Mouse (Mus musculus) spleen, postnatal 36 days (tissue): ENCODE results near the gene Akr1cl.
A peak's percentile ranks its signal among the peaks of the same experiment; 100 is the strongest.
"Not testable (repeated sequence)": the region's sequence is repeated elsewhere in the genome, so short reads cannot be mapped to it uniquely, and the experiment has no call there.

Experiments
- DNase-seq, 2 experiments: peaks; one replicate each; pipeline ENCODE4 v3.0.0; 2022; ENCODE audit warnings: low spot score in 2 of 2, mixed read lengths in 1 of 2

Gene Akr1cl

DNA sequence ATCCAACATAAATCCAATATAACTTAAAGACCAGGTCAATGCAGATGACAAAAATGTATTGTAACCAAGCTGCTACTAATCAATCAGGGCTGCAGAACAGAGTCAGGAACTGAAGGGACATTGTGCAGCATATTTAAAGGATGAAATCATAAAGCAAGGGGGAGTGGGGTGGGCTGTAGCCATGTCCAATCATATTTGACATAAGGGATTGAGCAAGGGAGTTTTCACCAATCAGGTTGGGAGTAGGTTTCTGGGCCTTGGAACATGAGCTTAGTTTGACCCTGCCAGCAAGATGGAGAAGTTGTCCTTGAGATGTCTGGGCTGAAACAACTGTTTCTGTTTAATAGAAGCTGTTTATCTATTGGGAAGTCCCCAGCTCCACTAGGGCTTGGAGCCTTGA is at the start of gene Akr1cl:
Akr1cl (minus strand) TSS at position 119 of the 400 bp plus-strand sequence.
- no peak for DNase-seq

DNA sequence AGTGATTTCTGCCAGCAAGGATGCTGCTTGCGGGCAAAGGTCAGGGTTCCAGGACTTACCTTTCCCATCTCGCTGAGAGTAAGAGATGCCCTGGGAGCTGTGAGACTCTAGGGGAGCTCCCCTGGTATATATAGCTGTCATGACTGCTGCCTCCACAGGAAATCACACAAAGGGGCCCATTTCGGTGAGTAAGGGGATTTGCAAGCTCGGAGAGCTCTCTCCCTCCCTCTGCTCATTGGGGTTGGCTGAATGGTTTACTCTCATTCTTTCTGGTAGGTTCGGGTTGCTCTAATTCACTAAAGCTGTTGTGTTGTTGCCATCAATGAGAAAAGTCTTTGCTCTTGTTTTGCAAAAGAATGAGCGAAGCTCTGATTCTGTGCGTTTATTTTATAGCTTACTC is 49.6 kb upstream of the Akr1cl start, which contains the start of gene Crygb:
Crygb (minus strand) TSS at position 101 of the 400 bp plus-strand sequence.
- DNase-seq: no peak

DNA sequence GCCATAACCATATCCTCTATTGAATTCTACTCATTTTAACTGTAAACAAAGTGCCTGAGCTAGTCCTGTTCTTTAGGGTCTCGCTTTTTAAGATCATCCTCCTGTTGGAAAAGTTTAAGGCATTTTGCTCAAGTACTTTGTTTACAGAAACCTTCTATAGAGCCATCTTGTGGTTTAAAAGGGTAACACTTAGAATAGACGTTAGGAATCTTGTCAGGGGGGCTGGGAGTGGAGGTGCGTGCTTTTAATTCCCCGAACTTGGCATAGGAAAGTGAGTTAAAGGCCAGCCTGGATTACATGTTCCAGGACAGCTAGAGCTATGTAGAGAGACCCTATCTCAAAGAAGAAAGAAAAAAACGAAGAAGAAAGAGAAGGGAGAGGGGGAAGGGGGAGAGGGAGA is 43.0 kb upstream of the Akr1cl start:
- DNase-seq: no peak

DNA sequence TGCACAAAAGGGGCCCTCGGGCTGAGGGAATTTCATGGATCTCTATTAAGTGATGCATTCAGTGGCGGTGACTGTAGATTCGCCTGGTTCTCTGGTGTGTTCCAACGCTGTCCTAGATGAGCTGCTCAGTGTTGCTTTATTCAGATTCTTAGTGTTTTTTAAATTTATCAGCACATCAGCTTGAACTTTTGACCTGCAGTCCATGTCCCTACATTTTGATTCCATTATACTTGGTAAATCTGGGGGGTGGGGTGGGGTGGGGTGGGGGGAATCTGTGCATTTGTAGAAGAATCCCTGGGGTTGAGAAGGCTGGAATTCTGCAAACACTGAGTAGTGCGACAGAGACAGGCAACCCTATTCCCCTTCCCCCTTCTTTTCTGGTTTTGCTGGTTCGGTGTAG is 41.0 kb upstream of the Akr1cl start, which contains the start of gene Crygc:
Crygc (minus strand) TSS at position 101 of the 400 bp plus-strand sequence.
- DNase-seq: no peak

DNA sequence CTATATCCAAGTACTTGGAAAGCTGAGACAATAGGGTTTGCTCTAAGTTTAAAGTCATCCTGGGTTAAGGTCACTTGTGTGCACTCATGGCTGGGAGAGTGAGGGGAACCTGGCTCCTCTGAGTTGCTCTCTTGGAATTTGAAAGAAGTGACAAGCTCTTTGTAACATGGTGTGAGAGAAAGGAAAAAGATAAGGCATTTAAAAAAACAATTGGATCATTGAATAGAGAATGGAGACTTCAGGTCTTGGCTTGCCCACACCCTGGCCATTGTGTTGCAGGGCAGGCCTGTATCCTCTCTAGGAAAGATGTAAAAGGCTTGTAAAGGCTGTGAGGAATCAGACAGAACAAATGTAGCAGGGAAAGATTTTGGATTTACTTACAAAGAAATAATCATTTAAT is 35.3 kb upstream of the Akr1cl start:
- no peak for DNase-seq

DNA sequence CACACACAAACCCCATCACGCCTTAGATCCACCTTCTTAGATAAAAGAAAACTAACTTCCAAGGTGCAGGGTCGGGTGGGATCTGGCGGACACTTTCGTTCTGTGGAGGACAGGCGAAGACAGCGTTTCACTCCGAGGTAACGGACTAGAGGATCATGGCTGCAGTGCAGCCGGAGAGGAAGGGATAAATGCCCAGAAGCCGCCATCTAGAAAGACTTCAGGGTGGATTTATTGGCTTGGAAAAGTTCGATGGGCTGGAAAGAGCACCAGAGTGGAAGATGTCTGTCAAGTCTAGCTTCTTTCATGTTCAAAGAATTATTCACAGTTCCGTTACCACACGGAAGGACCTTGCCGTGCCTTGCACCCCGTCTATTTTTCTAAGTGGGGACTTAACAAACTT is 31.6 kb upstream of the Akr1cl start:
- no peak for DNase-seq

DNA sequence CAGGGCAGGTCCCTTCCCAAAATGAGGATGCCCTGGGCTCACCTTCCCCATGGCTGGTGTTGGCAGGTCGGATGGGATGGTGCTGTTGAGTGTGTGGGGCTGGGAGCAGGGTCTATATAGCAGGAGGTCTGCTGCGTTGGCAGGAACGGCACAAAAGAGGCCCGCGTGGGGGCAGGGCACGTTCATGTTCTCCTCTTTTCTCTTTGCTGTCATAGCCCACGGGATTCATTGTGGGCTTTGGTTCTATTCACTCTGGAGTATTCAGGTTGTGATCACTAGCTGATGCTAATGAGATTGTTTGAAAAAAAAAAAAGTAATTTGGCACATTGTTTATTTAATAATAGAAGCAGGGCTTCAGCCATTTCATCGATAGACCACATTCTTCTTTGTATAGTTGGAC is 30.8 kb upstream of the Akr1cl start, which contains the start of gene Crygd:
Crygd (minus strand) TSS at position 101 of the 400 bp plus-strand sequence.
- DNase-seq: no peak

DNA sequence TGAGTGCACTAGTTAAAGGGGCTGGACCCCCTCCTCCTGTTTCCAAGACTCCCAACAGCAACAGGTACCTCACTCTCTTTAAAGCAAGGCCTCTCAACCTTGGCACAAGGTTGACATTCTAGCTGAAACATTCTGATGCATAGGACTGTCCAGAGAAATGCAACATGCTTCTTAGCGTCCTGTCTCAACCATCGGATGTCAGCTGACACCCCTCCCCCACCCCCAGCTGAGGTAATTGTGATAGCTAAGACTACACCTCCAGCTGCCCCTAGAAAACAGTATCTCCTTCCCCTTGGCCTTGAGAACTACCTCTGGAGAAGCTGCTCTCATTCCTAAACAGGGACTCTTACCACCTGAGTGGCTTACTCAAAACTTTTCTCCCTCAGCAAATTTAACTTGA is 19.6 kb upstream of the Akr1cl start:
- DNase-seq: no peak

DNA sequence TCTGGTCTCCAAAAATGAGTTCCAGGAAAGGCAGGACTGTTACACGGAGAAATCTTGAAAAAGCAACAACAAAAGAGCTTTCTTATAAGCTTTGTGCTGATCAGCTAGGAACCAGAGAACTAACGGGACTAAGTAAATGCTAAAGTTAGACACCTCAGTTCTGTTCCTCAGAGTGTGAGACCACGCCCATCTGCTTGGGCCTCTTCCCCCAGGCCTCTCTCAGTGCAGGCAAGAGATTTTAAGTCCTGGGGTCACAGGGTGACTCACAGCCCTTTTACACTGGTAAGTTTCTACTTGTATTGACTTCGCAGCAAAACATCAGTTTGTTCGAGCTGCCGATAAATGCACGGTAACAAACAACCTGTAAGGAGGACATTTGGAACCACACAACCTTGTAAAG is 19.1 kb upstream of the Akr1cl start:
- DNase-seq: no peak

DNA sequence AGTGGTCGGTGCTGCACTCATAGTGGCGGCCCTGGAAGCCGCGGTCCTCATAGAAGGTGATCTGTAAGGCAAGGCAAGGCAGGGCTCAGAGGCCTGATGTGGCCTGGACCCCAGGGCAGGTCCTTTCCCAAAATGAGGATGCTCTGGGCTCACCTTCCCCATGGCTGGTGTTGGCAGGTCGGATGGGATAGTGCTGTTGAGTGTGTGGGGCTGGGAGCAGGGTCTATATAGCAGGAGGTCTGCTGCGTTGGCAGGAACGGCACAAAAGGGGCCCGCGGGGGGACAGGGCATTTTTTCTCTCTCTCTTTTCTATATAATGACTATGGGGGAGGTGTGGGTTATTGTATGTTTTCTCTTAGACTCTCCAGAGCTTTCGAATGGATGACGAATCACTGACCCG is 18.4 kb upstream of the Akr1cl start, which contains the start of gene Cryge:
Cryge (minus strand) TSS at position 198 of the 400 bp plus-strand sequence.
- DNase-seq: not testable (repeated sequence)

DNA sequence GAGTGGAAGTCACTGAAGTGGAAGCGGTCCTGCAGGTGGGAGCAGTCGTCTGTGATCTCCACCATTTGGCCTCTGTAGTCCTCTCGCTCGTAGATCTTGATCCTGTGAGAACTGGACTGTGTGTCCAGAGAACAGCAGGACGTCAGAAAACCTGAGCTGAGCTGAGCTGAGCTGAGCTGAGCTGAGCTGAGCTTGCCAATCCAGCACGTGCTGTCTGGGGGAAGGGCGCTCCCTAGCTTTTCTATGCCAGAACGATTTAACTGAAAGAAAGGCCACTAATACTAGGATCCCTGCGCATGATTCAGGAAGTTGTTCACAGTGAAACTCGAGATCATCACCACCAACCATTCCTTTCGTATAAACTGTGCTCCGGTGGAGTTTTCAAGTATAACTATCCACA is 16.2 kb upstream of the Akr1cl start:
- no peak for DNase-seq

DNA sequence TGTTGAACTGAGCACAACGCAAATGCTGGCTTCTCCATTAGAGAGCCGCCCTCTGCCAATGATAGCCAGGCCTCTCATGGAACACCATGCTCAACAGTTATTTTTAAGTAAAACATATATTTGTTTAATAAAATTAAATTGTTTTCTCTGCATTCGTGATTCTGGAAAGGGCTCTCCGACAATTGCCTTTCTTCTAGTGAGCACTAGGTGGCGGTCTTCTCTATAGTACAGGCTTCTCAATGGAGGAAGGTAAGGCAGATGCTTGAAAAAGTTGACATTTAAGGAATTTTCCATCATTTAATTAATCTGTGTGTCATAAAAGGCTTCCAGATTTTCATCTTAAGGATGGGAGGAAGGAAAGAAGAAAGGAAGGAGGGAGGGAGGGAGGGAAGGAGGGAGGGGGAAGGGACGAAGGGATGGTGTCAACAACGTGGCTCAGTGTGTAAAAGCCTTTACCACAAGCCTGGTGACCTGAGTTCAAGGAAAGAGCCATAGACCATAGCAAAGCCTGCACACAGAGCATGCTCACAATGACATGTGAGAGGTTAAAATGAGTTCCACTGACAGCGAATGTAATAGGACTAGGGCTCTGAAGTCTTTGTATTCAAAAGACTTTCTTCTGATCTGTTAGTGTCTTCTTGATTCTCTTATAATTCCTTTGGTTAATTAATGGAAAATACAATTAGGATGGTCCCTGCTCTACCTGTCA is 14.0 kb upstream of the Akr1cl start:
- DNase-seq: no peak

DNA sequence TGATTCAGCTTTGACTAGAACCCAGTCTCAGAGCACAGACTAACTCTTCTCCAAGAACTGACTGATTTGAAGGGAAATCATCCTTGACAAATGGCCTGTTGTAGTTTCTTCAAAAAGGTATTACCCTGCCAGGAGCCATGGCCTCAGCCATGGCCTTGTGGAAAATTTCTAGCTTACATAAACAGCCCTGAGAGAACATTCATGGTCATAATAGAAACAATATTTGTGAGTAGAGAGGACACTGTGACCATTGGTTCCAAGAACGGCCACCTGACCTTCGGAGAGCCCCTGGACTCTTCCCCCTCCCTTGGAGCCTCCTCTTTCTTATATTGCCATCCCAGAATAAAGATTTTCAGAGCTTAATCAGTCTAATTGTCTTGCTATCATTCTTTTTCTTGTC is 10.9 kb upstream of the Akr1cl start:
- DNase-seq: no peak

DNA sequence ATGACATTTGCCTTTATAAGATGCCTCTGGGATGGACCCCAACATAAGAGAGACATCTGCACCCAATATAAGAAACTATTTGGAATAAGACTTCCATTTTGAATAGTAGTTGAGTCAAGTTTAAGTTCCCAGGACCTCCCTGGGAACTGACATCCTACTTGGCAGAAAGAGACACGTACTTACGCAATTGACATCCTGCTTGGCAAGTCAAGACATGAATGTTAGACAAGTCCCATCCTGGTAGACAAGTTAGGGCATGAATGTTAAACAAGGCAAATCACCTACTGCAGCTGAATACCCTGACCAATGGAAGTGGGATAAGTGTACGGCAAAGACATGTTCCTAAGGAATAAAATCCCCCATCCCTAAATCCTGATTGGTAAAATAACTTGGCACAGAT is 9.3 kb upstream of the Akr1cl start:
- no peak for DNase-seq

DNA sequence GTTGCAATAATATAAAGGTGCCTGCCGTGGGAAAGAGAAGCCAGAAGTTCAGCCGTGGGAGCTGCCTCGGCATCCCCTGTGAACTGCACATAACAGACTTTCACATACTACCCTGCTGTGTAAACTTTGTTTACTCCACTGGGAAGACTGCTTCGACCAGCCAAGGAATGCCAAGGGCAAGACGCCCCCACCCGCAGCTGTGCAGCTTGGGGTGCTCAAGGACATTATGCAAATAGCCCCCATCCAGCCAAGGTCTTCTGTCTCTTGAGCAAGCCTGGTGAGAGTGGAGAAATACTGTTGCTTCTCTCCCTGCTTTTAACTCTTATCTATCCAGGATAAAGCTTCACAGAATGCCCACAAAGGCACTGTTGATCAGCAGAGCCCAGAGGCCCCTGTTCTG is 8.2 kb upstream of the Akr1cl start:
- no peak for DNase-seq

DNA sequence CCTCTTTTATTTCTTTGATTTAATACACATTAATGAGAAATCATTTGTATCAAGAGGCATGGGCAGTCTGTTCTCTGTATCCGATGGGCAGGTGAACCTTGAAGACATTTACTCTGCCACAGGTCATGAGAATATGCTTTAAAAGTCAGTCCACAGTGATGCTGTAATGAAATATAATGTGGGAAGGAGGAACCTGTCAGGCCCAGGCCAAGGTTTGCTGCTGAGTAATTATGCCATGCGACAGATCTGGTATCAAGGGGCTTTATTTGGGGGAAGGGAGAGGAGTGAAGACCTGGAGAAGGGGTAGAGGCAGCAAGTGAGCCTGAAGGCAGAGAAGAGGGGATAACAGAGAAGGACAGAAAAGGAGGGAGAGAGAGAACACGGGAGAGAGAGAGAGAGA is 7.1 kb upstream of the Akr1cl start:
- DNase-seq: no peak

DNA sequence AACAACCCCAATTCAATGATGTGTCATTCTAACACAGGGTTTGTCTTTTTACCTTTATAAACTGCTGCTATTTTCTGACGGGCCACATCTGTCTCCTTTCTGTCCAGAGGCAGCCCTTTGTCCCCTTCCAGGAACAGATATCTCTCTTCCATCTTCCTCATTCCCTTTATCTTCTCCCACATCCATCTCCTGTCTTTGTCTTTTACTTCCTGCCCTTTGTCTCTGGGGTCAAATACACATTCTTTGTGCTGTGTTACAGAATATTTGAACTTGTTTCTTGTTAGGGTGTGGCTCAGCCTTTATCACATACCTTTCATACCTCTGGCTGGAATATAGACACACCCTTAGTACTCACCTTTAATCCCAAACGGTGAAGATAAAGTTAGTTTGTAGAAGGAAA is 5.0 kb upstream of the Akr1cl start:
- DNase-seq: no peak

DNA sequence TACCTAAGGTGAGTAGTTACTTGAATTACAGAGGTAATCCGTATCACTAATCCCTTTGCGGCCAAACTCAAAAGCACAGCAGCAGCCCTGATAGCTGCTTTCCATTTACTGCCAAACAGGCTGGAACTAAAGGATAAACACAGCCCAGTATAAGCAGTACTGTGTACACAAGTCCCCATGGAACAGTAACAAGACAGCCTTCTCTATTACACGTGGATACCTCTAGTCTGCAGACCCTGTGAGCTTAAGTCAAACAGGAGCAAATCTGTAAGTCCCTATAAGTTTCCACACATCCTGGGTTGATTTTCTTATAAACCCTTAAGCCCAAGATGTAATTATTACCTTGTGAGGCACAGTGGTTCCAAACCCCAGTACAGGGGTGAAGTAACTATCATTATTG is 3.0 kb upstream of the Akr1cl start:
- no peak for DNase-seq

DNA sequence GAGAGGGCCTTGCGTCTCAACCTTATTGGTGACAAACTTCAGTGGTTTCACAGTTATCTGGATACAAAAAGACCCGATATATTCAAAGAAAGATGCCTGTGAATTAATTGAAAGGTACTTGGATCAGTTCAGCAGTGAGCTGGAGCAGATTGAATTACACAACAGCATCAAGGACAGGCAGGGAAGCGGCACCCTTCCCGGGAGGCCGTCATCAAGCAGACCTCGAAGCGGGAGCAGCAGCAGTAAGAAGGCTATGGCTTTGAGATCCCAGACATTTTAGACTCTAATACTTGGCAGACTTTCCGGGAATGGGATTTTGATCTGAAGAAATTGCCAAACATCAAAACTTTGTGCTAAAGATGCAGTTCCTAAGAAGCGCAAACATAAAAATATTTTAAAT is 4.4 kb downstream of the Akr1cl start:
- no peak for DNase-seq

DNA sequence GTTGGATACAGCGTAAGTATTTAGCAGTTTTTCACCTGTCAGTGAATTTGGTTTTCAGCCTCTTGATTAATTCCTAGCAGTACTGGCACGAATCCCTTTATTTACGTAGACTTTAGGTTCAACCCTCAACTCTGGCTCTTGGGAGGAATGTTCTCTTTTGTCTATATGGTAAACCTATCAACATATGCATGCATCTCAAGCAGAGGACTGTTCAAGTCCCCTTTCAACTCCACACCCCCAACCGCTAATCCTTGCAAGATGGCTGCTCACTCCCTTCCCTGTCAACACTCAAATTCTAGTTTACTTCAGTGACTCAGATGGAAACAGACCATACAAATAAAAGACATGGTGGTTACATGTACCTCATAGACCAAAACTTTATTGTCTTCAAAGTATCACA is 19.8 kb downstream of the Akr1cl start:
- DNase-seq: no peak

DNA sequence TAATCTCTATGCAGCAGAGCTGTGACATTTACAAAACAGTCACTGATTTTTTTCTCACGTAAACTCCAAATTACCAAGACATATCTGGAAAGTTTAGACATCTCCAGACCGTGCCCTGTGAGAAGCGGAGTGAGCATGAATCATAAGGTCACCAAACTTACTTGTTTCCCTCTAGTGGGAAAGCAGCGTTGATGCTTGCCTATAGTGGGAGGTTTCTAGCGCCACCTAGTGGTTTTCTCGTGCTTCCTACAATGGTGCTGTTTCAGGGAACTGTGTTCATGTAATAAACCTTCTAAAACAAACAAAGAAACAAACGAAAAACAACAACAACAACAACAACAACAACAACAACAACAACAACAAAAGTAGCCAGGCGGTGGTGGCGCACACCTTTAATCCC is 22.4 kb downstream of the Akr1cl start:
- peak; percentile 41 to 55 for DNase-seq

DNA sequence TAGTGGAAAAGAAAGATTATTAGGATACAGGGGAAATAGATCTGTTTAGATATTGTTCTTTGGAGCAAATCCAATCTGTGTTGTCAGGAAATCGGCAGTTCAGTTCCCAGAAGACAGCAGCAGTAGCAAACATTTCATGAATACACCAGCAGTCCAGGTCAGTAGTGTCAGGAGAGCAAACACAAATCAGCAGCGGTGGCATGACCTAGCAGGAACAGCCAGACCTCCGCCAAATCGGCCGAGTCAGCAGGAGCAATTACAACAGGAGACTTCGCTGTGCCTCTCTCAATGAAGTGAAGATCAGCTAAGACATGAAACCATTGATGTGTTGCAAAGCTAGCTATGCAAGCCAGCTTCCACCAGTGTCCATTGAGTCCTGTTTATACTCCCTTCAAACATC is 27.0 kb downstream of the Akr1cl start:
- no peak for DNase-seq

DNA sequence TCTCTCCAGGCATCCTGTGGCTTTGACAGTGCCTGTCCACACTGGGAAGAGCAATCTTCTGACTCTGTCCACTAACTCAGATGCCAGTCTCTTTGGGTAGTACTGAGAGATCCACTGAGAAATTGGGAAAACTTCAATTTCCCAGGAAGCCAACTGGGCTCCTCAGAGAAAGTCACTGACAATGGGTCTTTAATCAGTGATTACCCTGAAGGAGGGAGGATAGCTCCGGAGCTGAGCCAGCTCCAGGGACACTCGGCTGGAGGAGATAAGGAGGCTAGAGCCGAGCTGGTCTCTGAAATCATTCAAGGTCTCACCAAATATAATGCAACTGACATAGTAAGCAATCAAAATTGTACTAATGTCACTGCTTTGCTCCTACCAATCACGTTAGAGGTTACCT is 28.0 kb downstream of the Akr1cl start:
- no peak for DNase-seq

DNA sequence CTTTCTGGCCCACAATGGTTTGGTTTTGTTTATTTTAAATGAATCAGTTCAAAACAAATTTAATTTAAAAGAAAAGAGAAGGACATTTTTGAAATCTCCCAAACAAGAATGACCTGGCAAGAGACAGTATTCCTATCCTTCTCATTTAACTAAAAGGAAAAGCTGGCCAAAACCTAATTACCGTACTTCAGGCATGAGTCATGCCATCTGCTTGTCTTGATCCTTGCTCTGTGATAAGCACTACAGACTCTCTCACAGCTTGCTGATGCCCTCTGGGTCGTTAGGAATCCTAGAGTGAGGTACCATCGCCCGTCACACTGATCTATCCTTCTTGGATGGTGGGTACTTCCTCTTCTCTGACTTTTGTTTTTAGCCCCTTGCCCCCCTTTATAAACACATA is 39.4 kb downstream of the Akr1cl start:
- DNase-seq: no peak
